Mouse (Mus musculus) thymus, adult 2 months (tissue): ENCODE results near the gene Ppp1r26.

Experiments used
- CTCF ChIP-seq: fragments of 200-500 bp; IDR thresholded peaks from 2 replicates; pipeline ENCODE4 v1.5.1; 2012; ENCODE audit warnings: mild to moderate bottlenecking, control low read depth, low read length, moderate library complexity, borderline replicate concordance; ENCODE audit not compliant: control insufficient read depth, poor library complexity, insufficient read depth; ENCODE audit errors: extremely low read depth
- POLR2A ChIP-seq: fragments of 200-500 bp; IDR thresholded peaks from 2 replicates; pipeline ENCODE4 v1.6.1; 2012; ENCODE audit warnings: mild to moderate bottlenecking, low read length, control low read depth, moderate library complexity; ENCODE audit not compliant: control insufficient read depth, poor library complexity, insufficient read depth; ENCODE audit errors: extremely low read depth

- TF ChIP-seq CTCF = no peak
- TF ChIP-seq POLR2A = no peak
Observed at GRCm38 (mm10) chr2:28470591-28470990, 24.0 kb downstream of the Ppp1r26 start.
